Mouse (Mus musculus) brain, adult 2 months (tissue): ENCODE data around the gene Sh3pxd2b.

Source experiments
- DNase-seq: peaks from one replicate; pipeline ENCODE4 v3.0.0; 2011; ENCODE audit warnings: low read depth, low spot score

Sh3pxd2b gene

DNA sequence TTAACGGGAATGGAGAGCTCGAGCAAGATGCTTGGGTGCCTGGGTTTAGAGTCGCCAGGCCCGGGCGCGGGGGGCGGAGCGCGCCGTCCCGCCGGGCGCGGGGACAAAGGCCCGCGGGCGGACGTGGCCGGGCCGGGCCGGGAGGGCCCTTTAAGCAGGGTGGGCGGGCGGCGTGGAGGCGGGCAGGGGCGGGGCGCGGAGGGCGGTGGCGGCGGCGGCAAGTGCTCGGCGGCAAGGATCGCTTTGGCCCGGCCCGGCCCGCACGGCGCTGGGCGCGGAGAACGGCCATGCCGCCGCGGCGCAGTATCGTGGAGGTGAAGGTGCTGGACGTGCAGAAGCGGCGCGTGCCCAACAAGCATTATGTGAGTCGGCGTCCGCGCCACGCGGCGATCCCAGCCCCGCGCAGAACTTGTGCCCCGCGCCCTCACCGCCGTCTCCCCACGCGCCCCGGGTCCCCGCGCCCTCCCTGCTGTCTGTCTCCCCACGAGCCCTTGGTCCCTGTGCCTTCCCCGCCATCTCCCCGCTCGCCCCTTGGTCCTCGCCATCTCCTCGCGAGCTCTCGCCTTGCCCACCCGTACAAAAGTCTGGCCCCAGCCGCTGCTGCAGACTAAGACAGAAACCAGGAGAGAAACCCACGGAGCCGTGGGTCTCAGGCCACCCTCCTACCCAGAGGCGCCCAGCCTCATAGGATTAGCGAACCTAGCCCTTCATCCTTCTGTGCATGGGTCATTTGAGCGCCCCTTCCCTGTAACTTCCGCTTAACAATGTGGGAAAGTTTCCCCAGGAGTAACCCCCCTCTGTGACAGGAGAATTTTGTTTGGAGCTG is at the start of gene Sh3pxd2b:
Sh3pxd2b (plus strand) TSS at position 214 of the 826 bp plus-strand sequence.
- DNase-seq, result no peak

DNA sequence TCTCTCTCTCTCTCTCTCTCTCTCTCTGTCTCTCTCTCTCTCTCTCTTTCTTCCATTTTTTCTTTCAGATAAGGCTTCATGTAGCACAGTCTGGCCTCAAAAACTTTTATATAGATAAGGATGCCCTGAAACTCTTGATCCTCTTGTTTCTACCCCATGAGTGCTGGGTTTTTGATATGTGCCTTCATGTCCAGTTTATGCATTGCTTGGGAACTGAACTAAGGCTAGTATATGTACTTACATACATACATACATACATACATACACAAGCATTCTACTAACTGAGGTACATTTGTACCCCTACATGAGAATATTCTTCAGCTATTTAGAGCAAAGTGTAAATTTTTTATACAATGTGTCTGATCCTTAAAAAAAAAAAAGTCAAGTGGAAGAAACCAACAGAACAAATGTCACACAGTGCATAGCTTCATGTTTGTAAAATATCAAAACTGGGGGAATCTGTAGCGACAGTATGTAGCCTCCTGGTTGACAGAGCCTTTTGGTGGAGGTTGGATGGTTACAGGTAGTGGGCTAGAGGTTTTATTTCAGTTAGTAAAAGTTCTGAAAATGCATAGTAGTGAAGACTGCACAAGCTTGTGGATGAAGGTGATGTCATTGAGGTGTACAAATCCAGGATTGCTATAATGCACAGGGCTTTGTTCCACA is 49.6 kb upstream of the Sh3pxd2b start:
- DNase-seq, result no peak

DNA sequence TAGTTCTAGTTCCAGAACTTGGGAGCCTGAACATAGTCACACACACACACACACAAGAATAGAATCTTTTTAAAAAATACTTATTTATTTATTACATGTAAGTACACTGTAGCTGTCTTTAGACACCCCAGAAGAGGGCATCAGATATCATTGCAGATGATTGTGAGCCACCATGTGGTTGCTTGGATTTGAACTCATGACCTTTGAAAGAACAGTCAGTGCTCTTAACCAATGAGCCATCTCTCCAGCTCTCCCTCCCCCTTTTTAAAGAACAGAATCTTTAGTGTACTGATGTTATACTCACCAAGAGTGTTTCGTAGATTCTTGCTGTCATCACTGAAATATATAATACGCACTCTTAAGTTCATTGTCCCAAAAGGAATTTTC is 49.1 kb upstream of the Sh3pxd2b start:
- no peak for DNase-seq

GRCm38 (mm10) chr11:32299865-32300264 is 47.8 kb upstream of the Sh3pxd2b start, which contains the start of gene Hbq1a:
Hbq1a (plus strand) TSS chr11:32300069.
- peak; percentile 53 for DNase-seq

GRCm38 (mm10) chr11:32300279-32301267 is 47.0 kb upstream of the Sh3pxd2b start:
- peak; percentile 32 for DNase-seq

DNA sequence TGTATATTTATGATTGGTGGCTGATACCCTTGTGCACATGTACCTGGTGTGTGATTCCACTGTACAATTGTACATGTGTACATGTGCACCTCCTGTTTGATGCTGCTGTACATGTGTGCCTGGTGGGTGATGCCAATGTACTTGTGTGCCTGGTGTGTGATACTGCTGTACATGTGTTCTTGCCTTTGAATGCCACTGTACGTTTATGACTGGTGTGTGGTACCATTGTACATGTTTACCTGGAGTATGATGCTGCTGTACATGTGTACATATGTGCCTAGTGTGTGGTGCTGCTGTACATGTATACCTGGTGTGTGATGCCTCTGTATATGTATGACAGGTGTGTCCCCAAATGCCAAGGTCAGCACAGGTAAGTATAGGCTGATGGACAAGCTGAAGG is 46.1 kb upstream of the Sh3pxd2b start:
- no peak for DNase-seq

GRCm38 (mm10) chr11:32302824-32303419 is 44.7 kb upstream of the Sh3pxd2b start:
- DNase-seq, result peak; percentile 94

DNA sequence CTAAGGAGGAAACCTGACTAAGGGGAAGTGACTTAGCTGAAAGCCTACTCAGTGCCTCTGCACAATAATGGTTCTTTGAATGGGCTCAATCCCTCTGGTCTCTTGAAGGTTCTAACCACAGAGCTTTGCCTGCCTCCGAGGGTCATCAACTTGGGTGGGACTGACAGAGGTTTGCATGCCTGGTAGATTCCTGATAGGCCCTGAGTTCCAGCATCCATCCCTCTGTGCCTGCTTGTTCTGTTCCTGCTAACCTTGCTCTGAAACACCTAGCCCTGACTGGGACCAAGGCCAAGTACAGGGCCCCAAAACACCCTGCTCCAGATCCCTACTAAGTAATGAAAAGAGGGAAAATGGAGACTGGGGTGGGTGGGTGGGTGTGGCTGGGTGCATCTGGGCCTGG is 44.2 kb upstream of the Sh3pxd2b start:
- DNase-seq, result no peak

DNA sequence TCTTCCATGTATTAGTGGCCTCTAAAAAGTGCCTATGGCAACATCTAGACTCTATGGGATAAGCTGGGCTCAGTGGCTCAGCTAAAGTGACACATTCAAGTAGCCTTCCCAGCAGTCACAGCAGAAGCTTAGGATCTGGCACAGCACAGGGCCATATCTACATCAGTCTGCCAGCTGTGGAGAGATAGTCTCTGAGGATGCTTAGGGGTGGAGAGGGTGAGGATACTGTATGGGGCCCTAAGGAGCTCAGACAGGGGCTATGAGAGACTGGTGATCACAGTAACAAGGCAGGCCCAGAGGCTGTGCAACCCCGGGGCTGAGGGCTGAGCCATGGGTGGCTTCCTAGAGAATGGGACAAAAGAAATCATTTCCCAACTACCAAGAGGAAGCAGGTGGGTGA is 40.6 kb upstream of the Sh3pxd2b start:
- no peak for DNase-seq

DNA sequence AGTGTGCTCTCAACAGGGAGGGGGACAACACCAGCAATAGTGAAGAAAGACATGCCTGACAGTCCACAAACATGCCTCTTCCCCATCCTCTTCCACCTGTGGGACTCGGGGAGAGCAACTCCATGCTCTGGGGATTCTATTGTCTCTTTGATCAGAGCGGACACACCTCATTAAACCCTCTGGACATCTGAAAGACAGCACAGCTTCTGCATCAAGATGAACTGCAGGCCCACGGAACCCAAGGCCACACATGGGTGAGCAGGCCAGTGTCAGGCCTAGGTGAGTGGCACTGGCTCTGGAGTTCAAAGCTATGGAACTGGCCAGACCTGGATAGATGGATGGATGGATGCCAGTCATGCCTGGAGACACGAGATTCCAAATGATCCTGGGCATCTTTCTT is 38.2 kb upstream of the Sh3pxd2b start:
- no peak for DNase-seq

GRCm38 (mm10) chr11:32309928-32310327 is 37.7 kb upstream of the Sh3pxd2b start:
- no peak for DNase-seq

DNA sequence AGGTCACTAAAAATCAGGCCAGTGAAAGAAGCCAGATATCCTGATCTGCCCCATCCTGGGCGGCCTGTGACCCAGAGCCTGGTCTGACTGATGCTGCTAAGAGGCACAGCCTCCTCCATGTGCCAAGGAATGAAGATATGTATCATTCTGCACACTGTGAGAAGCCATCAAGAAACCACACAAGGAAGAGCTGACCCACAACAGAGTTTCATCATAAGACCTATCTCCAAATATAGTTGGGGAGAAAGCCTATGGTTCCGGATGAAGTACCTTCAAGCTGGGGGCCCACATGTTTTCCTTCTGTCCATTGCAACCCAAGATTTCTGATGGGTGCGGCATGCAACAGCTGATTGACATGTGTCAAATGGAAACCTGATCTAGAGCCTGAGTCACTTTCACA is 31.6 kb upstream of the Sh3pxd2b start:
- no peak for DNase-seq

GRCm38 (mm10) chr11:32320507-32321195 is 27.0 kb upstream of the Sh3pxd2b start:
- DNase-seq, result no peak

GRCm38 (mm10) chr11:32321196-32321565 is 26.4 kb upstream of the Sh3pxd2b start:
- peak; percentile 78 for DNase-seq

- peak; percentile 86 for DNase-seq
These were observed 23.0 kb upstream of the Sh3pxd2b start for GRCm38 (mm10) chr11:32324609-32325008.

DNA sequence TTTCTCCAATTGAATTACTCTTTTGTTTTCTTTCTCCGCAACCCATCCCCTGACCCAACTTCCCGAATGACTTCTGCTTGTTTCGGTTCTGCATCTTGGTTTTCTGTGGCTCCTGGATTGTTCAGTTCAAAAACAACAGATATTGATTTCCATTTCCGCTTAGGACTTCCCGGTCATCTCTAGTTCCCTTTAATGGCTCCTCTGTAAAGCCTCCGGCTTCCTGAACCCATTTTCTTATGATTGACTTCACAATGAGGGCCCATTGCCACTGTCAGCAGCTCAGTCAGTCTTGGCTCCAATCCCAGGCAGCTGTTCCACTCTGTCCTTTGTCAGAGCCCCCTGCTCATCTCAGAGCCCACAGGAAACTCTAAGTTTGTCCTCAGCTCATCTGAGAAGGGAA is 16.5 kb upstream of the Sh3pxd2b start:
- DNase-seq, result no peak

- DNase-seq, result no peak
These were observed 15.8 kb upstream of the Sh3pxd2b start for GRCm38 (mm10) chr11:32331861-32332260.

GRCm38 (mm10) chr11:32333235-32333634 is 14.4 kb upstream of the Sh3pxd2b start:
- peak; percentile 48 for DNase-seq

DNA sequence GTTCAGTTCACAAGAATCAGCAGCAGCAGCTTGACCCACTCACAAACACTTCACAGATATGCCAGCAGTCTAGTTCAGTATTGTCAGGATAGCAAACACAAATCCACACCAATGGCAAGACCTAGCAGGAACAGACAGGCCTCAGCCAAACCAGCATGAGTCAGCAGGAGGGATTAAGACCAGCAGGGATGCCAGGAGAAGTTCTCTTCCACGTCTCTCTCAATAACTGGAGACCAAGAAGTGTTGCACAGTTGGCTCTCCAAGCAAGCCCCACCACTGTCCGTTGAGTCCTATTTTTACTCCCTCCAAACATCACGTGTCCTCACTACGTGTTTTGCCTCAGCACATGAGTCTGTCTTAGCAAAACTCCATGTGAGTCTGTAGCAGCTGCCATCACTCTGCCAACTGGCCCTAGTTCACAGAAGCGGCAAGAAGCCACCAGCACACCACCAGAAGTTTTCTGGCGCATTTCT is 11.1 kb upstream of the Sh3pxd2b start:
- DNase-seq, result no peak

DNA sequence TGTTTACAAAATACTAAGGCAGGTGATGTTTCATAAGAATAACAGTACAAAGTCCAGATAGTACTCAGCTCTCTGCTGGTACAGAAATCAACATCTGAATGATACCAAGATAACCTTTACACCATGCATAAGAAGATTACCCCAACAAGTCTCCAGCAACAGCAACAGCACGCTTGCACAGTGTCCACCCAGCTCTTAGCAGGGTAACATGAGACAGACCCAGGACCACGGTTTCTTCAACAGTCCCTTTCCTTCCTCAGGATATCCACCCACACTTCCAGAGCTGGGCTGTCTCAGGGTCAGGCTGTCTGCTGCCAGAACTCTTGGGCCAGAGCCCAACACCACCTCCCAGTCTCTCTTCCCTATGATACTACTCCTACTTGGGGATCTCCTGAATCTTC is 8.5 kb upstream of the Sh3pxd2b start:
- no peak for DNase-seq
